Mouse (Mus musculus) bone marrow macrophage, adult 2 months (primary cell): Measurements from ENCODE around the gene Gm4922.
A peak's percentile ranks its signal among the peaks of the same experiment; 100 is the strongest.

Source experiments
- CTCF ChIP-seq: IDR thresholded peaks from 2 replicates; pipeline ENCODE4 v1.5.1; 2012; ENCODE audit warnings: low read depth, mild to moderate bottlenecking, low read length, moderate library complexity
- POLR2A ChIP-seq: IDR thresholded peaks from 2 replicates; pipeline ENCODE4 v1.6.1; 2012; ENCODE audit warnings: mild to moderate bottlenecking, low read depth, low read length, borderline replicate concordance

- 0 out of 2 replicates have a peak, but pooled peaks have one; percentile 12 for TF ChIP-seq CTCF
- no peak for TF ChIP-seq POLR2A
These were observed 26.4 kb downstream of the Gm4922 start for GRCm38 (mm10) chr10:18760241-18760640.
